Comparison of ENCODE assay signal across 17 mouse cellular contexts in genomic region chr16:33307761-33308160, GRCm38 (mm10). TPM values are rescaled to one million over a fixed set of nuclear protein-coding genes. Genes with fewer than 3 reads are reported as not detected.
DNase-seq lines count a peak whose midpoint lies in the region; ATAC-seq lines count a peak whose summit lies in the region.
"Had no signal": no experiment of that assay in that cellular context is flagged by ENCODE, and none has a peak within 500 bp of the region (broad histone marks: within the 10 kb centered on the region; RNA-seq: fewer than 3 reads in every experiment).

No protein-coding gene starts in this region.

- no peak overlapping the region for H3K4me2 ChIP-seq in kidney, embryonic 14.5 days (replicated peaks; ENCODE audit: low read depth, low read length)
- H3K4me2 ChIP-seq: heart, embryonic 11.5 days; limb, embryonic 12.5 days; neural tube, embryonic 12.5 days had no signal

- no peak overlapping the region for H3K27ac ChIP-seq in kidney, embryonic 14.5 days (ENCODE audit: low read depth, low read length)
- H3K27ac ChIP-seq: limb, embryonic 12.5 days; neural tube, embryonic 12.5 days had no signal

- WGBS in kidney, embryonic 14.5 days = 79% methylated on average over 7 of the region's 7 CpGs

- no peaks in the 10 kb centered on the region for H3K27me3 ChIP-seq in kidney, embryonic 14.5 days (ENCODE audit: control insufficient read depth, insufficient read depth, low read length)
- H3K27me3 ChIP-seq: limb, embryonic 12.5 days; neural tube, embryonic 12.5 days; Patski had no signal

- no peaks in the 10 kb centered on the region for H3K9me3 ChIP-seq in kidney, embryonic 14.5 days (ENCODE audit: control insufficient read depth, low read length)
- H3K9me3 ChIP-seq: neural tube, embryonic 12.5 days had no signal

- H3K36me3 ChIP-seq in kidney, embryonic 14.5 days (ENCODE audit: control insufficient read depth, insufficient read depth, low read length) = peaks cover 3% of the 10 kb centered on the region; the same call in 1 of the 2 replicates

- DNase-seq in adrenal gland, postnatal 14 days = peak; percentile 23
- DNase-seq in adrenal gland, adult 2 months = no peak
- peak; percentile 49 for DNase-seq in kidney, adult 18-20 months
- DNase-seq in right cerebral cortex, postnatal 4 days = peak; percentile 28
- no peak for DNase-seq in right cerebral cortex, postnatal 25 days
- DNase-seq in lung, postnatal 4 days = peak; percentile 40 to 52
- DNase-seq in left cerebral cortex, adult 8-10 months (ENCODE audit: low spot score in 2 of 2) = no peak
- DNase-seq: gastrocnemius, postnatal 25 days; layer of hippocampus, adult 9-11 months; thymus, adult 18-20 months had no signal

- H3K4me3 ChIP-seq in kidney, embryonic 14.5 days (ENCODE audit: low read length) = no peak overlapping the region
- H3K4me3 ChIP-seq: limb, embryonic 12.5 days; neural tube, embryonic 12.5 days had no signal

- no peak overlapping the region for H3K9ac ChIP-seq in kidney, embryonic 14.5 days (ENCODE audit: low read depth, low read length)
- H3K9ac ChIP-seq: limb, embryonic 12.5 days; neural tube, embryonic 12.5 days had no signal

- no peak for ATAC-seq in kidney, embryonic 14.5 days (ENCODE audit: low FRiP score, low TSS enrichment)
- ATAC-seq: inflammation-experienced regulatory T-cells, adult 6 months; midbrain, embryonic 16.5 days; Patski had no signal

- H3K4me1 ChIP-seq in kidney, embryonic 14.5 days (ENCODE audit: control insufficient read depth, insufficient read depth, low read length) = no peaks in the 10 kb centered on the region
- H3K4me1 ChIP-seq: neural tube, embryonic 12.5 days had no signal

RNA-seq across cellular contexts. Expression of gene Snx4, which starts 56.5 kb away (rescaled TPM):
- total RNA-seq in adrenal gland, postnatal 14 days (2021) = 46.9 and 54.0 TPM in 2 replicates
- 10 to 100 TPM; 45.5 to 47.4 TPM for total RNA-seq in adrenal gland, adult 2 months (2021)
- polyA plus RNA-seq in adrenal gland, adult 2 months (2012; rRNA removed) = 2.6 and 6.9 TPM in 2 replicates
- 68.5 and 79.7 TPM in 2 replicates for polyA plus RNA-seq in kidney, embryonic 14.5 days (2014; fragmentation: Nextera tagmentation; extraction: Ambion mirVana)
- total RNA-seq in left cerebral cortex, adult 8-10 months (2022) = 10 to 100 TPM; 32.0 to 36.1 (median 32.4) TPM

Comparison
In these comparisons a context has a peak if more than half of its experiments do, and no peak if none do; other contexts are left out.
1. DNase-seq: peak in adrenal gland, postnatal 14 days (single experiment), kidney, adult 18-20 months (single experiment), right cerebral cortex, postnatal 4 days (single experiment) and lung, postnatal 4 days (2 of 2); none in adrenal gland, adult 2 months (single experiment), right cerebral cortex, postnatal 25 days (single experiment) and left cerebral cortex, adult 8-10 months (0 of 2).